Mouse (Mus musculus) MEL-GATA-1-ER (cell line): ENCODE data around the gene Rnaset2b.
"Not testable (repeated sequence)": the region's sequence is repeated elsewhere in the genome, so short reads cannot be mapped to it uniquely, and the experiment has no call there.

Source experiments
- DNase-seq: peaks from one replicate; pipeline ENCODE4 v3.0.0-alpha.2; 2012; ENCODE audit warnings: low read depth; ENCODE audit errors: extremely low read depth

Rnaset2b gene

GRCm38 (mm10) chr17:6980144-6980543 is 9.7 kb downstream of the Rnaset2b start:
- DNase-seq, result not testable (repeated sequence)

- not testable (repeated sequence) for DNase-seq
These were observed 15.7 kb downstream of the Rnaset2b start for GRCm38 (mm10) chr17:6986118-6986517.

- not testable (repeated sequence) for DNase-seq
These were observed 25.1 kb downstream of the Rnaset2b start for GRCm38 (mm10) chr17:6995504-6995903.

- DNase-seq, result not testable (repeated sequence)
These were observed 26.4 kb downstream of the Rnaset2b start for GRCm38 (mm10) chr17:6996826-6997225.

GRCm38 (mm10) chr17:6997778-6998490 is 27.5 kb downstream of the Rnaset2b start:
- DNase-seq, result not testable (repeated sequence)

GRCm38 (mm10) chr17:7001790-7002585 is 31.6 kb downstream of the Rnaset2b start:
- not testable (repeated sequence) for DNase-seq

- not testable (repeated sequence) for DNase-seq
These were observed 33.0 kb downstream of the Rnaset2b start for GRCm38 (mm10) chr17:7003392-7003791.

- not testable (repeated sequence) for DNase-seq
These were observed 35.2 kb downstream of the Rnaset2b start for GRCm38 (mm10) chr17:7005646-7006045.

- DNase-seq, result not testable (repeated sequence)
These were observed 38.5 kb downstream of the Rnaset2b start for GRCm38 (mm10) chr17:7008885-7009284.

- DNase-seq, result not testable (repeated sequence)
These were observed 39.0 kb downstream of the Rnaset2b start for GRCm38 (mm10) chr17:7009440-7009839.

- DNase-seq, result not testable (repeated sequence)
These were observed 39.5 kb downstream of the Rnaset2b start for GRCm38 (mm10) chr17:7009901-7010300.

GRCm38 (mm10) chr17:7014190-7014589 is 43.8 kb downstream of the Rnaset2b start:
- not testable (repeated sequence) for DNase-seq

GRCm38 (mm10) chr17:7025257-7025656 is 54.8 kb downstream of the Rnaset2b start, which contains the start of gene Gm1604a:
TSS of gene Gm1604a (plus strand) at chr17:7025568.
- DNase-seq, result not testable (repeated sequence)

- not testable (repeated sequence) for DNase-seq
These were observed 55.4 kb downstream of the Rnaset2b start for GRCm38 (mm10) chr17:7025764-7026346.

GRCm38 (mm10) chr17:7030204-7030603 is 59.8 kb downstream of the Rnaset2b start:
- DNase-seq, result not testable (repeated sequence)

- DNase-seq, result not testable (repeated sequence)
These were observed 60.3 kb downstream of the Rnaset2b start for GRCm38 (mm10) chr17:7030622-7031174.

GRCm38 (mm10) chr17:7033192-7034166 is 63.0 kb downstream of the Rnaset2b start:
- DNase-seq, result not testable (repeated sequence)
